Mouse (Mus musculus): ENCODE results near the gene Trim11. TPM values are rescaled to one million over a fixed set of nuclear protein-coding genes. Genes with fewer than 3 reads are reported as not detected.

Trim11 gene
- total RNA-seq, 2 experiments from 2014 or later: 22.5 to 25.4 TPM

DNA sequence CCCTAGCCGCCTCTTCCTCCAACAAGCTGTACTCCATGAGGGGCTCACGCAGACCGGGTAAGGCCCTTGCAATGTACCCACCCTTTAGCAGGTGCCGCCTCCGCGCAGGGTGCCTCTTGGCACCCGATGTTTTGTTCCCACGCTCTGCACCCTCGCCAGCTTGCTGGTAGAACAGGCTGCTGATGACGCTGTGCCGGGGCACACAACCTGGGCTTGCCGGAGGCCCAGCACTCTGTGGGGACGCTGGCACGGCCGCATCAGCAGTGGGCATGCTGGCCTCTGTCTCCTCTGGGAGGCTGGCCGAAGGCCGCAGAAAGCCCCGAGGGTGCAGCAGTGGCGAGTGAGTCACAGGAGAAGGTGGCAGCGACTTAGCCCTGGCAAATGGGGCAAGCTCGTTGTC lies 22.7 kb downstream of the Trim11 start:
- peak; percentile 42 to 52 for DNase-seq (ENCODE audit: low spot score in 2 of 2)

DNA sequence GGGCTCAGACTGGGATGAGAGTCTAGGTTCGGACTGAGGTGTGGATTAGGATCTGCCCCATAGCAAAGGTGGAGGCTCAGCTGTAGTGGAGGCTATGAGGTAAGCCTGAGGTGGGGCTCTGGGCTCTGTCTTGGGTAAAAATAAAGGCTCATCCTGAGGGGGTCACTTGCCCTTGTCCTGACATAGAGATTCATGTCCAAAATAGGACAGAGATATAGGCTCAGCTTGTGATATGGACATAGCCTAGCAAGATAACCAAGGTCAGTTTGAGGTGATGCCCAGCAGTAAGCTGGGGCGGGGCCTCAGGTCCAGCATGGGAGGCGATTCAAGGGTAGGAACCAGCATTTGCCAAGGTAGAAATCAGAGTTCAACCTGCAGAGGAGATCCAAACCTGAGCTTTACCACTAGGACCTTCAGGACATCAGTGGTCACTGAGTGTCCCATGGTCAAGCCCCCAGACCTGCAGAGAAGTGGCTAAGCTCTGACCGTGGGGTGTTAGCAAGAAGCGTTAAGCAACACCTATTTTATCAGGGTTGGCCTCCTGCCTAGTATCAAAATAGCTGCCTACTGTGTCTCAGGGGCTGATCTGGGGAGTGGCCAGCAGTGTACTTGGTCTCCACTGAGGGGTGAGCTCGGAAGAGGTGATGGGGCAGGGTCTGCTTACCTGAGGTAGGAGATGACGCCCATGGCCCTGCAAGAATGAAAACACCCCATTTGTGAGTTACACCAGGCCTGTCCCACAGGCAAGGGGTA lies 24.6 kb downstream of the Trim11 start:
- DNase-seq (ENCODE audit: low spot score in 2 of 2): no peak

DNA sequence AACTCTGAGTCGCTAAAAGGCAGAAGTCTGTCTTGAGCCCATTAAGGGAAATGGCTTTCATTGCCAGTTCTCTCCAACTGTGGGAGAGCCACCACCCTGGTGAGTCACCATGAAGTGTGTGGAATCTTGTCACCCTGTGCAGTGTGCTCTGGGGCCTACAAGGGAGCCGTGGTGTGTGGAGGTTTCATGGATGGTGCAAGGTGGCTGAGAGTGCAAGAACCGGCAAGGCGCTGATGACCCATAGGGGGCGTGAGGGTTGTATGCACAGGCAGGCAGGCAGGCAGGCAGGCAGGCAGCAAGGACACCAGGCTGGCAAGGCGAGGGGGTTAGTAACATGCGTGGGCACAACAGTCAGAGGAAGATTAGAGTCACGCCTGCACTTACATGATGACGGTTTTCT lies 37.2 kb downstream of the Trim11 start:
- peak; percentile 56 to 59 for DNase-seq (ENCODE audit: low spot score in 2 of 2)

DNA sequence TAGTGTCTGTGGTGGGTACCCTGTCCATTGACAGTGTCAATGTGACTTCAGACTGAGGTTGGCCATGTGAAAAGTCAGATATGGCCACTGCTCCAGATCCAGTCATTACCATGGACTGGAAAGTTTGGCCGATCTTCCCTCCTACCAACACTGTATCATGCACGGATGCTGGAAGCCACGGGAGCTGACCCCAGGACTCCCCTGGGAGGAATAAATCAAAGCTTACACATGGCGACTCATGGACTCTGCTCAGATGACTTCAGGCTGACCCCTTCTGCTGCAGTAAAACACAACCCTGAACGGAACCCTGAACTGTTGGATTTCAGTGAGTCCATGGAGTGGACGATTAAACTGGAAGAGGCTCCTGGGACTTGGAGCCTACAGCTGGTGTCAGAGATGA lies 48.5 kb downstream of the Trim11 start:
- no peak for DNase-seq (ENCODE audit: low spot score in 2 of 2)

DNA sequence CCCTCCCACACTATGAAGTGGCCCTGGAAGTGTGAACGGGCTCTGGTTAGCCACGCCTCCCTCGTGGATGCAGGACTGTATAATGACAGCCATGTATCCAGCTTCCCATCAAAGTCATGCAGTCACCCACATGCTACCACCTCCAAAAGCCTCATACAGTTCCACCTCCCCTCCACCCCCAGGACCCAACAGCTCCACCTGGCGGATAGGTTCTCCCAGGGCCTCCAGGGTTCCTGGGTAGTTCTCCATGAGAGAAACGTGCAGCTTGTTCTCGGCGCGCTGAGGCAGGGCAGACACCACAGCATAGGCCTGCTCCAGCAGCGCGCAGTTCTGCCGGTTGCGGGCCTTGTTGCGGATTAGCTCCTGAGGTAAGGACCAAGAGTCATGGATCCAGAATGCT lies 51.1 kb downstream of the Trim11 start:
- DNase-seq (ENCODE audit: low spot score in 2 of 2): no peak

Small RNAs within 50 kb of the gene (microRNA-seq; reads per million reads assigned to microRNA genes)
- gene Gm44313: 0.21 to 0.50 reads per million in 2 experiments

Other genes with a start within 250 kb of the Trim11 start
- under 1 TPM in 1 of 2 experiments, not detected in 1; 0.26 TPM for gene Olfr317, start 238.9 kb upstream of the Trim11 start, total RNA-seq (2021)
- 1 to 10 TPM; 2.1 to 2.9 TPM for gene Olfr316, start 225.4 kb upstream of the Trim11 start, total RNA-seq (2021)
- not detected for gene Olfr315, start 204.9 kb upstream of the Trim11 start, total RNA-seq (2021)
- not detected for gene Olfr314, start 195.1 kb upstream of the Trim11 start, total RNA-seq (2021)
- 1 to 10 TPM; 1.8 to 2.2 TPM for gene Fam183b, start 176.1 kb upstream of the Trim11 start, total RNA-seq (2021)
- gene Olfr313, start 163.1 kb upstream of the Trim11 start, total RNA-seq (2021): not detected
- gene Olfr312, start 148.9 kb upstream of the Trim11 start, total RNA-seq (2021): not detected
- under 1 TPM in 1 of 2 experiments, not detected in 1; 0.21 TPM for gene Olfr311, start 138.8 kb upstream of the Trim11 start, total RNA-seq (2021)
- 10 to 100 TPM; 17.1 to 19.2 TPM for gene Gm12258, start 130.9 kb upstream of the Trim11 start, total RNA-seq (2021)
- gene 2810021J22Rik, start 110.9 kb upstream of the Trim11 start, total RNA-seq (2021): 10 to 100 TPM in 1 of 2 experiments, 1 to 10 TPM in 1; 9.5 to 11.6 TPM
- gene Zfp39, start 73.9 kb upstream of the Trim11 start, total RNA-seq (2021): 1 to 10 TPM; 8.9 to 9.7 TPM
- not detected for gene Btnl10, start 60.2 kb upstream of the Trim11 start, total RNA-seq (2021)
- gene Rnf187, start 39.2 kb upstream of the Trim11 start, total RNA-seq (2021): 100 to 1,000 TPM; 485 to 490 TPM
- gene Hist3h2ba, start 29.2 kb upstream of the Trim11 start, total RNA-seq (2021): 100 to 1,000 TPM in 1 of 2 experiments, 10 to 100 TPM in 1; 99.3 to 112 TPM
- gene Hist3h2a, start 23.4 kb upstream of the Trim11 start, total RNA-seq (2021): 10 to 100 TPM; 62.8 to 63.7 TPM
- gene Trim17, start 23.4 kb upstream of the Trim11 start, total RNA-seq (2021): 1 to 10 TPM; 4.0 to 5.0 TPM
- gene Obscn, start 158.3 kb downstream of the Trim11 start, total RNA-seq (2021): 1 to 10 TPM; 1.5 to 2.4 TPM
- gene Iba57, start 185.6 kb downstream of the Trim11 start, total RNA-seq (2021): 1 to 10 TPM; 7.2 to 7.4 TPM
- 1 to 10 TPM; 7.5 to 8.1 TPM for gene Gjc2, start 205.1 kb downstream of the Trim11 start, total RNA-seq (2021)
- gene Guk1, start 214.1 kb downstream of the Trim11 start, total RNA-seq (2021): 100 to 1,000 TPM; 144 TPM
- gene Mrpl55, start 224.4 kb downstream of the Trim11 start, total RNA-seq (2021): 10 to 100 TPM; 43.8 to 44.4 TPM
- gene 2310033P09Rik, start 230.2 kb downstream of the Trim11 start, total RNA-seq (2021): 10 to 100 TPM; 20.6 to 21.2 TPM

Measured in left cerebral cortex, adult 18-20 months (tissue).